Mouse (Mus musculus) forebrain, embryonic 16.5 days (tissue): Measurements from ENCODE around the gene Ckap2. TPM values are rescaled to one million over a fixed set of nuclear protein-coding genes. Genes with fewer than 3 reads are reported as not detected.

Experiments used
- ATAC-seq: fragments of 200-750 bp; cut with Nextera tagmentation; 2 replicates; pipeline ENCODE4 v1.8.0; 2017; ENCODE audit warnings: mild to moderate bottlenecking, moderate library complexity
- H3K27ac ChIP-seq: fragments of 300-500 bp; sonication (generic); 2 replicates; pipeline ENCODE4 v1.5.1; 2014; ENCODE audit warnings: low read length, control low read depth
- H3K27me3 ChIP-seq: fragments of 300-500 bp; sonication (generic); replicated peaks from 2 replicates; pipeline ENCODE4 v1.6.1; 2014; ENCODE audit warnings: low read length; ENCODE audit not compliant: control insufficient read depth, insufficient read depth
- H3K36me3 ChIP-seq: fragments of 300-500 bp; sonication (generic); 2 replicates; pipeline ENCODE4 v1.6.1; 2014; ENCODE audit not compliant: control insufficient read depth, insufficient read depth
- H3K4me1 ChIP-seq: fragments of 300-500 bp; sonication (generic); replicated peaks from 2 replicates; pipeline ENCODE4 v1.6.1; 2014; ENCODE audit warnings: low read length; ENCODE audit not compliant: control insufficient read depth, insufficient read depth
- H3K4me2 ChIP-seq: fragments of 300-500 bp; sonication (generic); 2 replicates; pipeline ENCODE4 v1.6.1; 2014; ENCODE audit warnings: mild to moderate bottlenecking, low read length, control low read depth
- H3K4me3 ChIP-seq: fragments of 300-500 bp; sonication (generic); replicated peaks from 2 replicates; pipeline ENCODE4 v1.5.1; 2014; ENCODE audit warnings: mild to moderate bottlenecking, low read length, control low read depth
- H3K9ac ChIP-seq: fragments of 300-500 bp; sonication (generic); replicated peaks from 2 replicates; pipeline ENCODE4 v1.6.1; 2014; ENCODE audit warnings: low read depth, low read length, control low read depth
- H3K9me3 ChIP-seq: fragments of 300-500 bp; sonication (generic); 2 replicates; pipeline ENCODE4 v1.6.1; 2016; ENCODE audit warnings: low read length; ENCODE audit not compliant: control insufficient read depth
- WGBS: fragments of 180-500 bp; shearing (Covaris S2); extraction: QIAGEN DNeasy Blood & Tissue Kit; methylation state at CpG from one replicate; pipeline ENCODE4 v1.1.7; 2014; 5-methylcytosine and 5-hydroxymethylcytosine counted together
- polyA plus RNA-seq: library from polyadenylated mRNA; unstranded; fragments of >200 nt; fragmentation: Nextera tagmentation; extraction: Ambion mirVana; gene quantifications from 2 replicates; pipeline ENCODE4 v1.2.1, GENCODE M21; 2015

Ckap2 gene
- polyA plus RNA-seq, 1 experiment from 2014 or later = 24.7 TPM

GRCm38 (mm10) chr8:22162206-22162605 is 23.4 kb downstream of the Ckap2 start:
- no peaks in the 10 kb centered on the region for H3K27me3 ChIP-seq
- WGBS = 91% methylated on average over 8 of the region's 8 CpGs
- H3K9me3 ChIP-seq = no peaks in the 10 kb centered on the region
- H3K9ac ChIP-seq = no peak overlapping the region
- no peaks in the 10 kb centered on the region for H3K36me3 ChIP-seq
- H3K4me1 ChIP-seq = peaks cover 12% of the 10 kb centered on the region
- H3K27ac ChIP-seq = no peak overlapping the region
- no peak for ATAC-seq
- H3K4me2 ChIP-seq = no peak overlapping the region
- no peak overlapping the region for H3K4me3 ChIP-seq

DNA sequence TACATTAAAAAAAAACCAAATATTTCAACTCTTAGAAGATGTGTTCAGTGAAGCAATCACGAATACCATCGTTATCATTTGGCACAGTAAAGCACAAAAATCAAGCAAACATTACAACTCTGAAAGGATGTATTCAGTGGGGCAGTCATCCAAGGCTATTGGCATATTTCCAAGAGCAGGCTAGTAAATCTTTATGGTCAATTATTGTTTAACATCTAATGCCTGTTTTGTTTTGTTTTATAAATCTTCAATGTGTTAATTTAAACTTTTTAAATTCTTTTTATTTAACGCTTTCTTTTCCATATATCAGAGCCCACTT is 35.3 kb downstream of the Ckap2 start:
- H3K36me3 ChIP-seq = no peaks in the 10 kb centered on the region
- no peak overlapping the region for H3K9ac ChIP-seq
- no peaks in the 10 kb centered on the region for H3K9me3 ChIP-seq
- H3K27ac ChIP-seq = no peak overlapping the region
- no peaks in the 10 kb centered on the region for H3K4me1 ChIP-seq
- H3K4me3 ChIP-seq = no peak overlapping the region
- no peak for ATAC-seq
- no peaks in the 10 kb centered on the region for H3K27me3 ChIP-seq
- WGBS = 58% methylated on average over 3 of the region's 3 CpGs
- H3K4me2 ChIP-seq = no peak overlapping the region

DNA sequence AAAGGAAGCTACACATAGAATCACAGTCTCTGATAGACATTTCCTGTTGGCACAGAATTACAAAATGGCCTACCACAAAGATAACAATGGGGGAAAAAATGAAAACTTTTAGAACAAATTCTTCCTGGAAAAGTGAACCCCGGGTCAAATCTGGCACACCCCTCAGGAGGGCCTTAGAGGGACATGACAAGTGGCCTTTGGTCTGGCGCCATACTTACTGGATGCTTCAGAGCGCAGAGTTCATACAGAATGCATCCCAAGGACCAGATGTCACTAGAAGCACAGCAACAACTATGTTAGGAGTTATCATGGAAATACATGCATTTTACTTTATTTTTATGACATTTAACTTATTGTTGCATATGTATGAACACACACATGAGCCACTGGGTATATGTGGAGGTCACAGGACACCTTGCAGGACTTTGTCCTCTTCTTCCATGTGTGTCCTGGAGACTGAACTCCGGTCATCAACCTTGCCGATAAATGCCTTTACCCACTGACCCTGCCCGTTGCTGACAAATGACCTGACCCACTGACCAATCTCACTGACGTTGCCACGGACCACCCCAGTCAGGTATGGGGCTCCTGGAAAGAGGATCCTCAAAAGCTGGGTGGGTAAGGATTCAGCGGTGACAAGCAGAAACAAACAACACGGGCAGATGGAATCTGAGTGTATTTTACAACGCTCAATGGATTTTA is 35.8 kb downstream of the Ckap2 start:
- no peaks in the 10 kb centered on the region for H3K9me3 ChIP-seq
- no peak overlapping the region for H3K9ac ChIP-seq
- H3K4me2 ChIP-seq = no peak overlapping the region
- H3K4me3 ChIP-seq = no peak overlapping the region
- H3K4me1 ChIP-seq = no peaks in the 10 kb centered on the region
- no peaks in the 10 kb centered on the region for H3K27me3 ChIP-seq
- no peak for ATAC-seq
- H3K36me3 ChIP-seq = no peaks in the 10 kb centered on the region
- WGBS = 84% methylated on average over 11 of the region's 11 CpGs
- H3K27ac ChIP-seq = no peak overlapping the region

GRCm38 (mm10) chr8:22148367-22148740 is 37.3 kb downstream of the Ckap2 start:
- no peak overlapping the region for H3K27ac ChIP-seq
- no peak for ATAC-seq
- H3K36me3 ChIP-seq = no peaks in the 10 kb centered on the region
- H3K4me3 ChIP-seq = no peak overlapping the region
- no peaks in the 10 kb centered on the region for H3K27me3 ChIP-seq
- H3K4me1 ChIP-seq = no peaks in the 10 kb centered on the region
- H3K9me3 ChIP-seq = no peaks in the 10 kb centered on the region
- H3K4me2 ChIP-seq = no peak overlapping the region
- H3K9ac ChIP-seq = no peak overlapping the region
- 95% methylated on average over 7 of the region's 7 CpGs for WGBS

DNA sequence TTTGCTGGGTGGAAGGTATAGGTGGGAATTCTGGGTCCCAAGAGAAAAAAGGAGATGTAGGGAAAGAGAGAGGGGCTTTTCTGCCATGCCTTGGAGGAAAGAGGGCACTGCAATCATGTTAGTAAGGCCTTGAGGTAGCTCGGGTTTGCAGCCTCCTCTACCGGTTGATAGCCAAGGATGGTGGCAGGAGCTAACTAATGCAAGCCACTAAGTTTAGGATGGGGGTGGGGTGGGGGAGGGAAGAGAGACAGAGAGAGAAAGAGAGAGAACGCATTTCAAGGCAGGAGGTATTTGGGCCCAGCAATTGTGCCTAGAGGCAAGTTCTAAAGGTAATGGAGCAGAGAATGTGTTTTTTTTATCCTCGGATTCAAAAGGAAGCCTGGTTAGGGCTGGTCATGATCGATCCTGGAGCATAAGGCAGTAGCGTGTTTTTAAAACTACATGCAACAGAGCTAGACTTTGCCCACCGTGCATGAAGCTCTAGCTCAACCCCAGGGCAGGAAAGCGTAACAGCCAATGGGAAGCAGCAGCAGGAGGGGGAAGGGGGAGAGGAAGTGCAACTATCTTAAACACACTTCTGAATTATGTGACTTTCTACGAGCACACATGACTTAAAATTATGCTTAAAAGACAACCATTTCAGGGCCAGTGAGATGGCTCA is 37.8 kb downstream of the Ckap2 start:
- WGBS = 80% methylated on average over 9 of the region's 9 CpGs
- H3K4me3 ChIP-seq = no peak overlapping the region
- no peak overlapping the region for H3K27ac ChIP-seq
- H3K9me3 ChIP-seq = no peaks in the 10 kb centered on the region
- no peak overlapping the region for H3K9ac ChIP-seq
- ATAC-seq = no peak
- no peak overlapping the region for H3K4me2 ChIP-seq
- H3K4me1 ChIP-seq = no peaks in the 10 kb centered on the region
- no peaks in the 10 kb centered on the region for H3K27me3 ChIP-seq
- no peaks in the 10 kb centered on the region for H3K36me3 ChIP-seq

GRCm38 (mm10) chr8:22145831-22146230 is 39.8 kb downstream of the Ckap2 start:
- no peak for ATAC-seq
- Histone ChIP-seq H3K9me3 (no peaks in the 10 kb centered on the region), H3K27ac (no peak overlapping the region), H3K4me3 (no peak overlapping the region), H3K36me3 (no peaks in the 10 kb centered on the region), H3K4me1 (no peaks in the 10 kb centered on the region), H3K27me3 (no peaks in the 10 kb centered on the region), H3K9ac (no peak overlapping the region), H3K4me2 (no peak overlapping the region)
- WGBS = 86% methylated on average over 6 of the region's 6 CpGs

- no peak overlapping the region for H3K4me2 ChIP-seq
- H3K36me3 ChIP-seq = no peaks in the 10 kb centered on the region
- WGBS = 90% methylated on average over 1 of the region's 1 CpGs
- no peaks in the 10 kb centered on the region for H3K9me3 ChIP-seq
- H3K9ac ChIP-seq = no peak overlapping the region
- H3K27ac ChIP-seq = no peak overlapping the region
- no peak for ATAC-seq
- no peak overlapping the region for H3K4me3 ChIP-seq
- H3K4me1 ChIP-seq = no peaks in the 10 kb centered on the region
- no peaks in the 10 kb centered on the region for H3K27me3 ChIP-seq
Observed at GRCm38 (mm10) chr8:22143764-22144491, 41.7 kb downstream of the Ckap2 start.

DNA sequence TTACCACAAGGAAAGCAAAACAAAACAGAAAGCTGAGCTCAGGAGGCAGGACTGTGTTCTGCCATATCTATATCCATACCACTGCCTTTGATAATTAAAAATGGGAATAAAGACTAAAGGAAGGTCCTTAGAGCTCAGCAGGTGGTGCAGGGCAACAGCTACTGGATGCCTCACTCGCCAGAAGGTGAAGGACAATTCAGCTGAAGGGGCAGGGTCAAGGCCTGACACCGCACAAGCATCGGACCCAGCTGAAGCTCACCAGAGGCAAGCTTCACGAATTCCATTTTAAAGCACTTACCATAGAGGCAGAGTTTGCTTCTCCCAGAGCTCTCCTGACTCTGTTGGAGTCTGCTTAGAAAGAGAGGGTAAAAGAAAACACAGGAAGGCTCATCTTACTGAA is 43.0 kb downstream of the Ckap2 start:
- H3K4me3 ChIP-seq = no peak overlapping the region
- 86% methylated on average over 4 of the region's 4 CpGs for WGBS
- H3K9me3 ChIP-seq = no peaks in the 10 kb centered on the region
- no peaks in the 10 kb centered on the region for H3K4me1 ChIP-seq
- H3K4me2 ChIP-seq = no peak overlapping the region
- no peaks in the 10 kb centered on the region for H3K36me3 ChIP-seq
- no peak overlapping the region for H3K27ac ChIP-seq
- no peak for ATAC-seq
- no peaks in the 10 kb centered on the region for H3K27me3 ChIP-seq
- no peak overlapping the region for H3K9ac ChIP-seq

- no peaks in the 10 kb centered on the region for H3K27me3 ChIP-seq
- no peak for ATAC-seq
- no peak overlapping the region for H3K9ac ChIP-seq
- H3K27ac ChIP-seq = no peak overlapping the region
- no peaks in the 10 kb centered on the region for H3K9me3 ChIP-seq
- no peak overlapping the region for H3K4me3 ChIP-seq
- no peaks in the 10 kb centered on the region for H3K4me1 ChIP-seq
- 84% methylated on average over 4 of the region's 4 CpGs for WGBS
- no peaks in the 10 kb centered on the region for H3K36me3 ChIP-seq
- H3K4me2 ChIP-seq = no peak overlapping the region
Observed at GRCm38 (mm10) chr8:22141836-22142385, 43.7 kb downstream of the Ckap2 start.
